Mouse (Mus musculus): ENCODE measurements around the gene Axin2. TPM values are rescaled to one million over a fixed set of nuclear protein-coding genes. Genes with fewer than 3 reads are reported as not detected.

The Axin2 gene
- polyA plus RNA-seq, 1 experiment, result not detected

- no peak for TF ChIP-seq POLR2A (IDR thresholded peaks at IDR 0.05; ENCODE audit: borderline replicate concordance, low read depth, low read length)
- no peak for TF ChIP-seq CTCF (IDR thresholded peaks at IDR 0.05; ENCODE audit: low read depth, low read length)
- no peaks in the 10 kb centered on the region for H3K4me1 ChIP-seq (ENCODE audit: control insufficient read depth, insufficient read depth, low read length)
- no peak overlapping the region for H3K4me3 ChIP-seq (ENCODE audit: insufficient read depth, low read length)
- H3K27ac ChIP-seq (ENCODE audit: insufficient read depth, low read depth, low read length), result no peak overlapping the region
These were observed 60.9 kb downstream of the Axin2 start for GRCm38 (mm10) chr11:108981012-108981411.

GRCm38 (mm10) chr11:108983409-108984064 is 63.4 kb downstream of the Axin2 start:
- TF ChIP-seq CTCF (IDR thresholded peaks at IDR 0.05; ENCODE audit: low read depth, low read length), result no peak
- TF ChIP-seq POLR2A (IDR thresholded peaks at IDR 0.05; ENCODE audit: borderline replicate concordance, low read depth, low read length), result no peak
- H3K27ac ChIP-seq (ENCODE audit: insufficient read depth, low read depth, low read length), result no peak overlapping the region
- H3K4me1 ChIP-seq (ENCODE audit: control insufficient read depth, insufficient read depth, low read length), result no peaks in the 10 kb centered on the region
- H3K4me3 ChIP-seq (ENCODE audit: insufficient read depth, low read length), result no peak overlapping the region

- Histone ChIP-seq H3K27ac (ENCODE audit: insufficient read depth, low read depth, low read length) (no peak overlapping the region), H3K4me1 (ENCODE audit: control insufficient read depth, insufficient read depth, low read length) (no peaks in the 10 kb centered on the region), H3K4me3 (ENCODE audit: insufficient read depth, low read length) (no peak overlapping the region)
- TF ChIP-seq POLR2A (IDR thresholded peaks at IDR 0.05; ENCODE audit: borderline replicate concordance, low read depth, low read length) (no peak), CTCF (IDR thresholded peaks at IDR 0.05; ENCODE audit: low read depth, low read length) (no peak)
These were observed 64.7 kb downstream of the Axin2 start for GRCm38 (mm10) chr11:108984711-108985419.

- H3K4me3 ChIP-seq (ENCODE audit: insufficient read depth, low read length), result no peak overlapping the region
- no peaks in the 10 kb centered on the region for H3K4me1 ChIP-seq (ENCODE audit: control insufficient read depth, insufficient read depth, low read length)
- TF ChIP-seq POLR2A (IDR thresholded peaks at IDR 0.05; ENCODE audit: borderline replicate concordance, low read depth, low read length) (no peak), CTCF (IDR thresholded peaks at IDR 0.05; ENCODE audit: low read depth, low read length) (no peak)
- no peak overlapping the region for H3K27ac ChIP-seq (ENCODE audit: insufficient read depth, low read depth, low read length)
These were observed 65.7 kb downstream of the Axin2 start for GRCm38 (mm10) chr11:108985836-108986235.

- TF ChIP-seq CTCF (IDR thresholded peaks at IDR 0.05; ENCODE audit: low read depth, low read length) (no peak), POLR2A (IDR thresholded peaks at IDR 0.05; ENCODE audit: borderline replicate concordance, low read depth, low read length) (no peak)
- no peak overlapping the region for H3K4me3 ChIP-seq (ENCODE audit: insufficient read depth, low read length)
- no peak overlapping the region for H3K27ac ChIP-seq (ENCODE audit: insufficient read depth, low read depth, low read length)
- H3K4me1 ChIP-seq (ENCODE audit: control insufficient read depth, insufficient read depth, low read length), result no peaks in the 10 kb centered on the region
These were observed 67.1 kb downstream of the Axin2 start for GRCm38 (mm10) chr11:108987226-108987625.

GRCm38 (mm10) chr11:108987705-108988104 is 67.6 kb downstream of the Axin2 start:
- Histone ChIP-seq H3K27ac (ENCODE audit: insufficient read depth, low read depth, low read length) (no peak overlapping the region), H3K4me1 (ENCODE audit: control insufficient read depth, insufficient read depth, low read length) (no peaks in the 10 kb centered on the region)

GRCm38 (mm10) chr11:108988258-108988657 is 68.1 kb downstream of the Axin2 start:
- no peak for TF ChIP-seq POLR2A (IDR thresholded peaks at IDR 0.05; ENCODE audit: borderline replicate concordance, low read depth, low read length)
- TF ChIP-seq CTCF (IDR thresholded peaks at IDR 0.05; ENCODE audit: low read depth, low read length), result no peak
- no peak overlapping the region for H3K27ac ChIP-seq (ENCODE audit: insufficient read depth, low read depth, low read length)
- H3K4me3 ChIP-seq (ENCODE audit: insufficient read depth, low read length), result no peak overlapping the region
- H3K4me1 ChIP-seq (ENCODE audit: control insufficient read depth, insufficient read depth, low read length), result no peaks in the 10 kb centered on the region

More at GRCm38 (mm10) chr11:108987705-108988104, 67.6 kb downstream of the Axin2 start:
- H3K4me3 ChIP-seq (ENCODE audit: insufficient read depth, low read length), result no peak overlapping the region
- TF ChIP-seq POLR2A (IDR thresholded peaks at IDR 0.05; ENCODE audit: borderline replicate concordance, low read depth, low read length) (no peak), CTCF (IDR thresholded peaks at IDR 0.05; ENCODE audit: low read depth, low read length) (no peak)

GRCm38 (mm10) chr11:108989940-108990339 is 69.8 kb downstream of the Axin2 start:
- no peak for TF ChIP-seq POLR2A (IDR thresholded peaks at IDR 0.05; ENCODE audit: borderline replicate concordance, low read depth, low read length)
- TF ChIP-seq CTCF (IDR thresholded peaks at IDR 0.05; ENCODE audit: low read depth, low read length), result no peak
- no peak overlapping the region for H3K27ac ChIP-seq (ENCODE audit: insufficient read depth, low read depth, low read length)
- H3K4me3 ChIP-seq (ENCODE audit: insufficient read depth, low read length), result no peak overlapping the region
- H3K4me1 ChIP-seq (ENCODE audit: control insufficient read depth, insufficient read depth, low read length), result no peaks in the 10 kb centered on the region

GRCm38 (mm10) chr11:108993414-108993813 is 73.3 kb downstream of the Axin2 start:
- TF ChIP-seq POLR2A (IDR thresholded peaks at IDR 0.05; ENCODE audit: borderline replicate concordance, low read depth, low read length) (no peak), CTCF (IDR thresholded peaks at IDR 0.05; ENCODE audit: low read depth, low read length) (no peak)
- H3K4me1 ChIP-seq (ENCODE audit: control insufficient read depth, insufficient read depth, low read length), result no peaks in the 10 kb centered on the region
- no peak overlapping the region for H3K27ac ChIP-seq (ENCODE audit: insufficient read depth, low read depth, low read length)
- H3K4me3 ChIP-seq (ENCODE audit: insufficient read depth, low read length), result no peak overlapping the region
